Mouse (Mus musculus): ENCODE results near the gene Slc22a8. TPM values are rescaled to one million over a fixed set of nuclear protein-coding genes. Genes with fewer than 3 reads are reported as not detected.

Gene Slc22a8
- polyA plus RNA-seq, 1 experiment from 2014 or later, result 0.13 TPM

DNA sequence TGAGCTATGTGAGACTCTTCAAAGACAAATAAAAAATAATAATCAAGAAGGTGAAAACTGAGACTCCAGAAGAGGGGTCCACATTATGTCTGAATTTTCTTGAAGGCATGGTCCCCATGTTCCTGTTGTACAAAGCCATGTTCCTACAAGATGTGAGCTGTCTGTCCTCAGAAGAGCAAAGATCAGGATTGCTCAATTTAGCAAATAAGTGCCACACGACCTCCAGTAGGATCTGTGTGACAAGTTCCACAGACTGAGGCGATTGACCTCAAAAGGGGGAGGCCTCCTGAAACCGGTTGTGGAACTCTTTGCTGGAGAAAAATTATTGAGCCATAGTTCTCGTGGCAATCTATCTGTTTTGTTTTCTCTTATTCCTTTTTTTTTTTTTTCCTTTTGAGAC is 25.3 kb downstream of the Slc22a8 start:
- H3K36me3 ChIP-seq (ENCODE audit: control insufficient read depth, insufficient read depth), result no peaks in the 10 kb centered on the region
- H3K27me3 ChIP-seq (replicated peaks; ENCODE audit: control insufficient read depth, insufficient read depth, low read length), result no peaks in the 10 kb centered on the region
- H3K4me1 ChIP-seq (replicated peaks; ENCODE audit: control insufficient read depth, insufficient read depth, low read length), result no peaks in the 10 kb centered on the region
- H3K9me3 ChIP-seq (ENCODE audit: control insufficient read depth), result no peaks in the 10 kb centered on the region
- TF ChIP-seq CTCF (IDR thresholded peaks at IDR 0.05; ENCODE audit: low read depth), result no peak
- H3K9ac ChIP-seq (ENCODE audit: low read depth, low read length), result no peak overlapping the region
- H3K4me2 ChIP-seq (replicated peaks; ENCODE audit: low read depth), result no peak overlapping the region
- H3K27ac ChIP-seq (ENCODE audit: low read depth, low read length), result no peak overlapping the region
- WGBS, result 36% methylated on average over 4 of the region's 4 CpGs
- no peak for ATAC-seq
- H3K4me3 ChIP-seq (ENCODE audit: low read depth, low read length), result no peak overlapping the region

- H3K4me2 ChIP-seq (replicated peaks; ENCODE audit: low read depth), result no peak within 1 kb of the TSS
- H3K36me3 ChIP-seq (ENCODE audit: control insufficient read depth, insufficient read depth), result no peaks in the 10 kb centered on the region
- no peak within 1 kb of the TSS for H3K9ac ChIP-seq (ENCODE audit: low read depth, low read length)
- 48% methylated on average over 7 of the region's 7 CpGs for WGBS
- no peaks in the 10 kb centered on the region for H3K27me3 ChIP-seq (replicated peaks; ENCODE audit: control insufficient read depth, insufficient read depth, low read length)
- H3K4me3 ChIP-seq (ENCODE audit: low read depth, low read length), result no peak within 1 kb of the TSS
- no peaks in the 10 kb centered on the region for H3K9me3 ChIP-seq (ENCODE audit: control insufficient read depth)
- H3K4me1 ChIP-seq (replicated peaks; ENCODE audit: control insufficient read depth, insufficient read depth, low read length), result no peaks in the 10 kb centered on the region
- no peak for TF ChIP-seq CTCF (IDR thresholded peaks at IDR 0.05; ENCODE audit: low read depth)
- no peak for ATAC-seq
- H3K27ac ChIP-seq (ENCODE audit: low read depth, low read length), result no peak within 1 kb of the TSS
These were observed 26.9 kb downstream of the Slc22a8 start, which contains the start of gene Slc22a6 for GRCm38 (mm10) chr19:8617904-8618303. TSS of gene Slc22a6 (plus strand) at chr19:8618039.

DNA sequence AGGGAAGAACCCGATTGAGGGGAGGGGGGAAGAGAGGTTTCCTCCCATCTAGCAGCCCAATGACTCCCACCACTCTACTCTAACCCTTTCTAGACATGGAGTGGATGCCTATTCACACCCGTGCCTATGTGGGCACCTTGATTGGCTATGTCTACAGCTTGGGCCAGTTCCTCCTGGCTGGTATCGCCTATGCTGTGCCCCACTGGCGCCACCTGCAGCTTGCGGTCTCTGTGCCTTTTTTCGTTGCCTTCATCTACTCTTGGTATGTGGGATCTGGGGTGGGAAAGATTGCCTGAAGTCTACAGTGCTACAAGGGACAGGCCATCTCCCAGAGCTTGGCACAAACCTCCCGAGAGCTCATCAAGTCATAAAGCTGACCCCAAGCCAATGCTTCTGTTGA is 30.0 kb downstream of the Slc22a8 start:
- H3K36me3 ChIP-seq (ENCODE audit: control insufficient read depth, insufficient read depth), result no peaks in the 10 kb centered on the region
- WGBS, result 87% methylated on average over 7 of the region's 7 CpGs
- ATAC-seq, result no peak
- no peaks in the 10 kb centered on the region for H3K27me3 ChIP-seq (replicated peaks; ENCODE audit: control insufficient read depth, insufficient read depth, low read length)
- no peak overlapping the region for H3K4me3 ChIP-seq (ENCODE audit: low read depth, low read length)
- no peaks in the 10 kb centered on the region for H3K9me3 ChIP-seq (ENCODE audit: control insufficient read depth)
- H3K27ac ChIP-seq (ENCODE audit: low read depth, low read length), result no peak overlapping the region
- H3K4me1 ChIP-seq (replicated peaks; ENCODE audit: control insufficient read depth, insufficient read depth, low read length), result no peaks in the 10 kb centered on the region
- no peak overlapping the region for H3K9ac ChIP-seq (ENCODE audit: low read depth, low read length)
- H3K4me2 ChIP-seq (replicated peaks; ENCODE audit: low read depth), result no peak overlapping the region
- peak; percentile 23; the same call in 1 of the 2 replicates for TF ChIP-seq CTCF (IDR thresholded peaks at IDR 0.05; ENCODE audit: low read depth)

- no peak for ATAC-seq
- WGBS, result 55% methylated on average over 2 of the region's 2 CpGs
- H3K27ac ChIP-seq (ENCODE audit: low read depth, low read length), result no peak overlapping the region
These were observed 39.2 kb downstream of the Slc22a8 start for GRCm38 (mm10) chr19:8630249-8630648.

GRCm38 (mm10) chr19:8630826-8631225 is 39.8 kb downstream of the Slc22a8 start:
- H3K27me3 ChIP-seq (replicated peaks; ENCODE audit: control insufficient read depth, insufficient read depth, low read length), result no peaks in the 10 kb centered on the region
- no peaks in the 10 kb centered on the region for H3K4me1 ChIP-seq (replicated peaks; ENCODE audit: control insufficient read depth, insufficient read depth, low read length)
- H3K9ac ChIP-seq (ENCODE audit: low read depth, low read length), result no peak overlapping the region
- no peak for ATAC-seq
- no peak for TF ChIP-seq CTCF (IDR thresholded peaks at IDR 0.05; ENCODE audit: low read depth)
- no peaks in the 10 kb centered on the region for H3K36me3 ChIP-seq (ENCODE audit: control insufficient read depth, insufficient read depth)
- WGBS, result 68% methylated on average over 6 of the region's 6 CpGs
- no peak overlapping the region for H3K27ac ChIP-seq (ENCODE audit: low read depth, low read length)
- no peak overlapping the region for H3K4me3 ChIP-seq (ENCODE audit: low read depth, low read length)
- no peaks in the 10 kb centered on the region for H3K9me3 ChIP-seq (ENCODE audit: control insufficient read depth)
- no peak overlapping the region for H3K4me2 ChIP-seq (replicated peaks; ENCODE audit: low read depth)

More at GRCm38 (mm10) chr19:8630249-8630648, 39.2 kb downstream of the Slc22a8 start:
- Histone ChIP-seq H3K9ac (ENCODE audit: low read depth, low read length) (no peak overlapping the region), H3K27me3 (replicated peaks; ENCODE audit: control insufficient read depth, insufficient read depth, low read length) (no peaks in the 10 kb centered on the region), H3K9me3 (ENCODE audit: control insufficient read depth) (no peaks in the 10 kb centered on the region), H3K36me3 (ENCODE audit: control insufficient read depth, insufficient read depth) (no peaks in the 10 kb centered on the region), H3K4me2 (replicated peaks; ENCODE audit: low read depth) (no peak overlapping the region), H3K4me3 (ENCODE audit: low read depth, low read length) (no peak overlapping the region), H3K4me1 (replicated peaks; ENCODE audit: control insufficient read depth, insufficient read depth, low read length) (no peaks in the 10 kb centered on the region)
- TF ChIP-seq CTCF (IDR thresholded peaks at IDR 0.05; ENCODE audit: low read depth), result no peak

GRCm38 (mm10) chr19:8632029-8632428 is 41.0 kb downstream of the Slc22a8 start:
- Histone ChIP-seq H3K36me3 (ENCODE audit: control insufficient read depth, insufficient read depth) (no peaks in the 10 kb centered on the region), H3K9ac (ENCODE audit: low read depth, low read length) (no peak overlapping the region), H3K4me1 (replicated peaks; ENCODE audit: control insufficient read depth, insufficient read depth, low read length) (no peaks in the 10 kb centered on the region), H3K4me2 (replicated peaks; ENCODE audit: low read depth) (no peak overlapping the region), H3K4me3 (ENCODE audit: low read depth, low read length) (no peak overlapping the region), H3K27ac (ENCODE audit: low read depth, low read length) (no peak overlapping the region), H3K9me3 (ENCODE audit: control insufficient read depth) (no peaks in the 10 kb centered on the region), H3K27me3 (replicated peaks; ENCODE audit: control insufficient read depth, insufficient read depth, low read length) (no peaks in the 10 kb centered on the region)
- TF ChIP-seq CTCF (IDR thresholded peaks at IDR 0.05; ENCODE audit: low read depth), result no peak
- 65% methylated on average over 1 of the region's 1 CpGs for WGBS
- no peak for ATAC-seq

DNA sequence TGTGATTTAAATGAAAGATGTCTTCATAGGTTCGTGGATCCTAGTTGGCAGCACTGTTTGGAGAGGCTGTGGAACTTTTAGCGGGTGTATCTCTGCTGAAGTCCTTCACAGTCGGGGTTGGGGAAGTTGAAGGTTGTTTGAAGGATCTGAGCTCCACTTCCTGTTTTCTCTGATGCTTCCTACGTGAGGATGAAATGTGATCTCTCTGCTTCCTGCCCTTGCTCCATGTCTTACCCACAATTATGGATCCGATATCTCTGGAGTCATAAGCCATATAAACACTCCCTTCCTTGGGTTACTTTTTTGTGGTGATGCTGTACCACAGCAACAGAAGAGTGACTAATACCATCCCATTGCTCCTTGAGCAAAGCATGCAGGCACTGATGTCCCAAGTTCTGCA is 51.0 kb downstream of the Slc22a8 start:
- 43% methylated on average over 5 of the region's 5 CpGs for WGBS
- no peak overlapping the region for H3K9ac ChIP-seq (ENCODE audit: low read depth, low read length)
- no peaks in the 10 kb centered on the region for H3K27me3 ChIP-seq (replicated peaks; ENCODE audit: control insufficient read depth, insufficient read depth, low read length)
- TF ChIP-seq CTCF (IDR thresholded peaks at IDR 0.05; ENCODE audit: low read depth), result no peak
- no peaks in the 10 kb centered on the region for H3K4me1 ChIP-seq (replicated peaks; ENCODE audit: control insufficient read depth, insufficient read depth, low read length)
- H3K9me3 ChIP-seq (ENCODE audit: control insufficient read depth), result no peaks in the 10 kb centered on the region
- ATAC-seq, result no peak
- no peak overlapping the region for H3K4me2 ChIP-seq (replicated peaks; ENCODE audit: low read depth)
- no peaks in the 10 kb centered on the region for H3K36me3 ChIP-seq (ENCODE audit: control insufficient read depth, insufficient read depth)
- no peak overlapping the region for H3K4me3 ChIP-seq (ENCODE audit: low read depth, low read length)
- H3K27ac ChIP-seq (ENCODE audit: low read depth, low read length), result no peak overlapping the region

Measured in intestine, postnatal 0 days (tissue).